Mouse (Mus musculus) lung, adult 2 months (tissue): ENCODE data around the gene Ttf2.

Source experiments
- CTCF ChIP-seq: fragments of 200-500 bp; IDR thresholded peaks from 2 replicates; pipeline ENCODE4 v1.5.1; 2011; ENCODE audit warnings: mild to moderate bottlenecking, low read length, control low read depth; ENCODE audit not compliant: insufficient read depth
- POLR2A ChIP-seq: fragments of 200-500 bp; IDR thresholded peaks from 2 replicates; pipeline ENCODE4 v1.6.1; 2011; ENCODE audit warnings: low read depth, mild to moderate bottlenecking, control low read depth, low read length, borderline replicate concordance; ENCODE audit errors: extremely low read depth

DNA sequence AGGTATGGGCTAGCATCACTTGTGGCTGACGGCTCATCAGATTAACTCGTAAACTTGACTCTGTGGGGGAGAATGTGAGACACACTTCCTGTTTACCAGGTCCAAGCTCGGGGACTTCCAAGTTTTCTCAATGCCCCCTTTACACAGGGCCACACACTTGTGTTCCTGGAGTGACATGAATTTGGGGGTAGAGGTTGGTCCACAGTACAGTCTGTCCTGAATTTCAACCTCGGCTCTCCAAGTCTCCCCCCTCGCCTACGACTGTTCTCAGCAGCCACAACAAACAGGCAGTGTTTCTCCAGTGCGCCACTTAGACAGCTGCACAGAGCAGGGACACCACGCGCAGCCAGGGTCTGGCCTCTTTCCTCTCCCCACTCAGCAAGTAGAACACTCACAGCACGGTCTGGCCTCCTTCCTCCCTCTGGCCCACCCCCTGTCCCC is 42.7 kb upstream of the Ttf2 start:
- TF ChIP-seq CTCF = no peak
- no peak for TF ChIP-seq POLR2A
